Mouse (Mus musculus): ENCODE data around the gene 4921504E06Rik. TPM values are rescaled to one million over a fixed set of nuclear protein-coding genes. Genes with fewer than 3 reads are reported as not detected.
A peak's percentile ranks its signal among the peaks of the same experiment; 100 is the strongest.

4921504E06Rik gene
- polyA plus RNA-seq, 1 experiment, result not detected

DNA sequence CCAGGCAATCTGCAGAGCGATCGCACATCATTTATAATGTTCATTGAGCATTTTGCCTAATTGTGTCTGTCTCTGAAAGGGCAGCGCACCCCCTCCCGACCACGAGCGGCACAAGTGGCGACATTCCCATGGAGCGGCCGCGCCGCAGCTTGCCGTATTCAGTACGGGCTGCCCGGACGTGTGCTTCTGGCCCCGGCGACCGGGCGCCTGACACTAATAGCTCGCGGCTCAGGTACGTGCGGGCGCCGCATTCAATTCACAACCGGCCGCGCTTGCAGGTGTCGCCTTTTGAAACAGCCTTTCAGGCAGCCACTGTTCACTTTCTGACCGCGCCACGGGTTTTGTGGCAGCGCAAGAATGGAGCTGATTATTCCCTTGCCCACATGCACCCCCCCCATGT is 123.0 kb downstream of the 4921504E06Rik start:
- WGBS, result 1% methylated on average over 33 of the region's 33 CpGs
- DNase-seq, result no peak

DNA sequence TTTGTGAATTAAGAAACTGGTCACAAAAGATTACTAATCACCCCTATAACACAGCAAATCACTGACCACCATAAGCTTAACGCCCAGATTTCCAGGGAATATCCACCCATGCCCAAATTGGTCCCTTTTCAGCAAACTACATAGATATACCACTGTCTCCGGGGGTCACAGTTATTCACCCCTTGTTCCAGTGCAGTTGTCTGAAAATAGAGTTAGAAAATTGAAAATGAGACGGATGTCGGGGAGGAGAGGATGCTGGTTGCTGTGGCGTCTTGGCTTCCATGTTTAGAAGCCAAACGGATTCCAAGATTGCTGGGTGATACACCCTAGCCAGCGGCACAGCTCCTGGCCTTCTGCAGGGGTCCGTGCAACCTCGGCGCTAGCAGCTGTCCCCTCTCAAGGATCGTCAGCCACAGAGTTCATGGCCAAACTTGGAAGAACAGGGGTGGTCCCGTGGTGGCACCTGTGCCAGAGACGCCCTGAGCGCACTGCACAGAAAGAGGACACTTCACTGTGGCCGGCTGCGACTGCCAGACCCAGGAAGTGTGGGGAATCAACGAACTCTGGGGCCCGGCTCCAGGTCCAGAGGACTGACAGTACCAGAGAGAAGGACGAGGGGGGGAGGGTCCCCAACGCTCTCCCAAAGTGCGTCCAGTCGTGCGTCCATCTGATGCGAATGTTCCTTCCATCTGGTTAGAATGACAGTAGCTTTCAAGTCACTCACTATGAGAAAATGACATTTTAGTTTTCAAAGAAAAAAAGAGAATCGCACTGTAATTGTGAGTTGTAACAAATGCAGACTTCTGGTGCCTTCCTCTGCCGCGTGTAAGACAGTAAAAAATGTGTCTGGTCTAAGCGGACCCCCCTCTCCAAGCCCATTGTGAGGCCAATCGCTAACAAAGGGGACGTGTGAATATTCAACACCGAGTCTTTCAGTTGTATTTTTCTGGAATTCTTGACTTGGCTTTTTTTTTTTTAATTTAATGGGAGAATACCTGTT is 123.7 kb downstream of the 4921504E06Rik start:
- no peak for DNase-seq
- TF ChIP-seq POLR2A (IDR thresholded peaks at IDR 0.05; ENCODE audit: borderline replicate concordance, extremely low read depth, low read depth, low read length) (no peak), CTCF (IDR thresholded peaks at IDR 0.05; ENCODE audit: insufficient read depth, low read length) (no peak)
- 7% methylated on average over 31 of the region's 31 CpGs for WGBS
- no peaks in the 10 kb centered on the region for H3K4me1 ChIP-seq (ENCODE audit: control insufficient read depth, insufficient read depth, low read length)
- H3K4me3 ChIP-seq (replicated peaks; ENCODE audit: extremely low read depth, low read depth, low read length), result no peak overlapping the region

More for the DNA sequence above, 123.0 kb downstream of the 4921504E06Rik start:
- Histone ChIP-seq H3K4me3 (replicated peaks; ENCODE audit: extremely low read depth, low read depth, low read length) (no peak overlapping the region), H3K4me1 (ENCODE audit: control insufficient read depth, insufficient read depth, low read length) (no peaks in the 10 kb centered on the region)
- no peak for TF ChIP-seq POLR2A (IDR thresholded peaks at IDR 0.05; ENCODE audit: borderline replicate concordance, extremely low read depth, low read depth, low read length)

- DNase-seq, result no peak
Measured at GRCm38 (mm10) chr2:19429031-19429430, 124.7 kb downstream of the 4921504E06Rik start.

GRCm38 (mm10) chr2:19423086-19423485 is 130.6 kb downstream of the 4921504E06Rik start:
- H3K4me3 ChIP-seq (replicated peaks; ENCODE audit: extremely low read depth, low read depth, low read length), result no peak overlapping the region
- WGBS, result 81% methylated on average over 6 of the region's 6 CpGs
- TF ChIP-seq CTCF (IDR thresholded peaks at IDR 0.05; ENCODE audit: insufficient read depth, low read length), result no peak
- no peak for TF ChIP-seq POLR2A (IDR thresholded peaks at IDR 0.05; ENCODE audit: borderline replicate concordance, extremely low read depth, low read depth, low read length)
- DNase-seq, result no peak
- no peaks in the 10 kb centered on the region for H3K4me1 ChIP-seq (ENCODE audit: control insufficient read depth, insufficient read depth, low read length)

More at GRCm38 (mm10) chr2:19429031-19429430, 124.7 kb downstream of the 4921504E06Rik start:
- Histone ChIP-seq H3K4me3 (replicated peaks; ENCODE audit: extremely low read depth, low read depth, low read length) (no peak overlapping the region), H3K4me1 (ENCODE audit: control insufficient read depth, insufficient read depth, low read length) (no peaks in the 10 kb centered on the region)
- 4% methylated on average over 10 of the region's 10 CpGs for WGBS
- no peak for TF ChIP-seq CTCF (IDR thresholded peaks at IDR 0.05; ENCODE audit: insufficient read depth, low read length)

DNA sequence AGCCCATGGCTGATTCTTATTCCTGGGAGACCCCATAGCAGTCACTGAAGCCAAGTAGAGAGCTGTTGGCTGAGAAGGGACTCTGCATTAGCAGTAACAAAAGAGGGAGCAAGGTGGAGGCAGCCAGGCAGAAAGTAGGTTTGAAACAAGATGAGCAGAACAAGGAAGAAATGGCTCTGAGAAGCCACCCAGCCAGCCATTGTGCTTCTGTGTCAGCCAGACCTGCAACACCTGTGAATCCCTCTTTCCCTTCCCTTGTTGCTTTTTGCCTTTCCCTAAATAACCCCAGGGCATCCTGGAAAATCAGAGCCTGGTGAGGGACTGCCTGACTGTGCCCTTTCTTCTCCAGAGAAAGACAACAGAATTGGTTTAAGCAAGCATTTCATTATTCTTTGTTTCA is 131.5 kb downstream of the 4921504E06Rik start:
- DNase-seq, result no peak
- H3K4me1 ChIP-seq (ENCODE audit: control insufficient read depth, insufficient read depth, low read length), result no peaks in the 10 kb centered on the region
- no peak overlapping the region for H3K4me3 ChIP-seq (replicated peaks; ENCODE audit: extremely low read depth, low read depth, low read length)
- TF ChIP-seq CTCF (IDR thresholded peaks at IDR 0.05; ENCODE audit: insufficient read depth, low read length) (no peak), POLR2A (IDR thresholded peaks at IDR 0.05; ENCODE audit: borderline replicate concordance, extremely low read depth, low read depth, low read length) (no peak)

- no peak for TF ChIP-seq CTCF (IDR thresholded peaks at IDR 0.05; ENCODE audit: insufficient read depth, low read length)
- TF ChIP-seq POLR2A (IDR thresholded peaks at IDR 0.05; ENCODE audit: borderline replicate concordance, extremely low read depth, low read depth, low read length), result no peak
- no peak for DNase-seq
- no peaks in the 10 kb centered on the region for H3K4me1 ChIP-seq (ENCODE audit: control insufficient read depth, insufficient read depth, low read length)
- WGBS, result 37% methylated on average over 1 of the region's 1 CpGs
- H3K4me3 ChIP-seq (replicated peaks; ENCODE audit: extremely low read depth, low read depth, low read length), result no peak overlapping the region
Measured at GRCm38 (mm10) chr2:19419686-19420345, 133.9 kb downstream of the 4921504E06Rik start.

- WGBS, result 65% methylated on average over 6 of the region's 6 CpGs
- TF ChIP-seq CTCF (IDR thresholded peaks at IDR 0.05; ENCODE audit: insufficient read depth, low read length) (no peak), POLR2A (IDR thresholded peaks at IDR 0.05; ENCODE audit: borderline replicate concordance, extremely low read depth, low read depth, low read length) (no peak)
Measured at GRCm38 (mm10) chr2:19416066-19416465, 137.6 kb downstream of the 4921504E06Rik start.

DNA sequence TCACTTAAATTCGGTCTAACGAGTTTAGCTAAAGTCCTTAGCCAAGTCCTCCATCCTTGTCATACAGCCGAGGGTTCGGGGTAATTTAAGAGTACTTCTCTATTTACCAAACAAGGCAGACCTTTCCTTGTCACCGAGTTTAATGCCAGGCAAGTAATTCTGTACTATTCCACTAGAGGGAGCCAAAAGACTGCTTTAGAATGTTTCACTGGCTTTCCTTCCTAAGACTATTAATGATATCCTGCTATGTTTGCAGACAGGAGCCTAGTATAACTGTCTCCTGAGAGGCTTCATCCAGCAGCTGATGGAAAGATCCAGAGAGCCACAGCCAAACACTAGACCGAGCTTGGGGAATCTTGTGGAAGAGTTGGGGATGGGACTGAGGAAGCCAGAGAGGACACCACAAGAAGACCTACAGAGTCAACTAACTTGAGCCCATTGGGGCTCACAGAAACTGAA is 138.6 kb downstream of the 4921504E06Rik start:
- no peaks in the 10 kb centered on the region for H3K4me1 ChIP-seq (ENCODE audit: control insufficient read depth, insufficient read depth, low read length)
- DNase-seq, result no peak
- no peak overlapping the region for H3K4me3 ChIP-seq (replicated peaks; ENCODE audit: extremely low read depth, low read depth, low read length)
- TF ChIP-seq POLR2A (IDR thresholded peaks at IDR 0.05; ENCODE audit: borderline replicate concordance, extremely low read depth, low read depth, low read length) (no peak), CTCF (IDR thresholded peaks at IDR 0.05; ENCODE audit: insufficient read depth, low read length) (peak; percentile 31; the same call in 1 of the 2 replicates)
- 2% methylated on average over 6 of the region's 6 CpGs for WGBS

More at GRCm38 (mm10) chr2:19416066-19416465, 137.6 kb downstream of the 4921504E06Rik start:
- Histone ChIP-seq H3K4me1 (ENCODE audit: control insufficient read depth, insufficient read depth, low read length) (no peaks in the 10 kb centered on the region), H3K4me3 (replicated peaks; ENCODE audit: extremely low read depth, low read depth, low read length) (no peak overlapping the region)
- no peak for DNase-seq

GRCm38 (mm10) chr2:19414222-19414965 is 139.3 kb downstream of the 4921504E06Rik start:
- H3K4me1 ChIP-seq (ENCODE audit: control insufficient read depth, insufficient read depth, low read length), result no peaks in the 10 kb centered on the region
- peak; percentile 54 for DNase-seq
- WGBS, result 17% methylated on average over 19 of the region's 19 CpGs
- TF ChIP-seq POLR2A (IDR thresholded peaks at IDR 0.05; ENCODE audit: borderline replicate concordance, extremely low read depth, low read depth, low read length) (no peak), CTCF (IDR thresholded peaks at IDR 0.05; ENCODE audit: insufficient read depth, low read length) (peak; percentile 64)
- H3K4me3 ChIP-seq (replicated peaks; ENCODE audit: extremely low read depth, low read depth, low read length), result peak overlapping the region; percentile 11

Other genes with a start within 250 kb of the 4921504E06Rik start
- 12.9 and 18.8 TPM in 2 replicates for gene Msrb2, start 182.5 kb downstream of the 4921504E06Rik start, polyA plus RNA-seq (2012; rRNA removed)
- not detected in 2 replicates for gene Ptf1a, start 108.3 kb downstream of the 4921504E06Rik start, polyA plus RNA-seq (2012; rRNA removed)
- 19.3 and 35.7 TPM in 2 replicates for gene Otud1, start 103.8 kb upstream of the 4921504E06Rik start, polyA plus RNA-seq (2012; rRNA removed)